Mouse (Mus musculus) CD4-positive, CD25-positive, alpha-beta regulatory T cell, adult 4 months (primary cell): ENCODE data around the gene Tuba1c. TPM values are rescaled to one million over a fixed set of nuclear protein-coding genes. Genes with fewer than 3 reads are reported as not detected.
"Not testable (repeated sequence)": the region's sequence is repeated elsewhere in the genome, so short reads cannot be mapped to it uniquely, and the experiment has no call there.

ENCODE experiments used
- ATAC-seq: one replicate; pipeline ENCODE4 v1.8.0; 2017
- polyA plus RNA-seq, 2 experiments: library from polyadenylated mRNA; unstranded; fragments of 100-300 nt; shearing (Covaris generic); gene quantifications; one replicate each; pipeline ENCODE4 v1.2.1; 2017

Gene Tuba1c
- polyA plus RNA-seq, 2 experiments from 2014 or later = 74.6 to 131 TPM

DNA sequence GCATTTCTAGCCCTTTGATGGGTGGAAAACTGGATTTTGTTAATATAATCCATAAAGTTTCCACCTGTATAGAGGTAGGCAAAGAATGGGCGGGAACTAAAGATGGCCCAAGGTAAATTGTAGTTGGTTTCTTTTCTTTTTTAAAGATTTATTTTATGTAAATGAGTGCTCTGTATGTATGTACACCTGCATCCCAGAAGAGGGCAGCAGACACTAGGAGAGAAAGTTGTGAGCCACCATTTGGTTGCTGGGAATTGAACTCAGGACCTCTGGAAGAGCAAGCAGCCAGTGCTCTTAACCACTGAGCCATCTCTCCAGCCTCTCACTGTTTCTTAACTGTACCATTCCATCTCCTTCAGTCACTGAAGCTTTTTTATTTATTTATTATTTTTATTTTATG, 42.3 kb downstream of the Tuba1c start:
- no peak for ATAC-seq

DNA sequence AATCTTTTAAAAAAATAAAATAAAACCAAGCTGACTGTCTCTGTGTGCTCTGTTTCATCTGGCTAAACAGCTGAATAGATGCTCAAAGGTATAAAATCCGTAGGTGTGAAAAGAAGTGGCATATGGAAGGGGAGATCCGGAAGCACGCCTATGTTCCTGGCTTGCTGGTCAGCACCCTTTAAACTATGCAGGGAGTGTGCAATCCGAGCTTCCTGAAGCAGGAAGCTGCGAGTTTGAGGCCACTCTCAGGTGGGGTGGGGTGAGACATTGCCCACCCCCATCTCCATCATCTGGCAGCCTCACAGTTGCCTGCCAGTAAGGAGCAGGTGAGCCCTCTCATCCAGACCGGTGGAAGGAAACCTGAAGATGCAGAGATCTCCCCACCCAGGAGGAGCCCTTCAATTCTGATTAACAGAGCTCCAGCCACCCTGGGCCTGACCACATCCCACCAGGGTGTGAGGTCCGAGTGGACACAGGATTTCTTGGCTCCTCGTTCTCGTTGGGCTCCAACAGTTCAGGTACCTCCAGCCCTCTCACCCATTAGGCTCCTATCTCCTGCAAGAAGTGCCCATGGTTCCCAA, 44.4 kb downstream of the Tuba1c start, which contains the start of gene Troap:
Troap (plus strand) TSS at position 557 of the 581 bp plus-strand sequence.
- peak; percentile 27 for ATAC-seq

GRCm38 (mm10) chr15:99074600-99075333, 45.1 kb downstream of the Tuba1c start:
- peak; percentile 99 for ATAC-seq

GRCm38 (mm10) chr15:99076011-99076410, 46.3 kb downstream of the Tuba1c start:
- ATAC-seq = not testable (repeated sequence)

DNA sequence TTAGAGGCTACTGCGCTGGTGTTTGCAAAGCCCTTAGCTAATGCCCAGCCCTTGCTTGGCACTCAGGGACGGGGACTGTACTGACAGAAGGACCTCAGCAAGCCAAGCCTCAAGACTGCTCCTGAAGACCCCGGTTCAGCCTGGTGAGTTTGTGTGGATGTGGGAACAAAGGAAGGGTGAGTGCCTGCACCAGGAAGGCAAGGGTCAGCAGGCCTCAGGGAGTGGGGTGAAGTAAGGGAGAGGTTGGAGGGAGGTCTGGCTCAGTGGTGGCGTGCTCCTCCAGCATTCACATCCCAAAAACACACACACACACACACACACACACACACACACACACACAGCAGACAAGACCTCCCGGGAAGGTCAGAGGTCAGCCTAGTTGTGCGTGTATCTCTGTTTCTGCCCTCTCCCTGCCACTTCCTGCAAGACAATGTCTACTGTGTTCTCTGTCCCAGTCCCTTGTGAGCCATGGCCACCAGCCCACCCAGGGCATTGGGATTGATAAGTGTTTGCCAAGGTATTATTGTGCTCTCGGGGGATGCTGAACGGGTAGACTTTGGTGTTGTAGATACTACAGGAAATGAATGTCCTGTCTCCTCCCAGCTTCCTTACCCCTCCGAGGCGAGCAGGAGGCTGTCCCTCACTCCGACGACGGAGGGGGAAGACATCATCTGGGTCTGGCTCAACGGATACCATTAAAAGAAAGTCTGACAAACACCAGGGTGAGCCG, 48.7 kb downstream of the Tuba1c start:
- no peak for ATAC-seq

- no peak for ATAC-seq
Measured at GRCm38 (mm10) chr15:99079804-99080203, 50.1 kb downstream of the Tuba1c start.

DNA sequence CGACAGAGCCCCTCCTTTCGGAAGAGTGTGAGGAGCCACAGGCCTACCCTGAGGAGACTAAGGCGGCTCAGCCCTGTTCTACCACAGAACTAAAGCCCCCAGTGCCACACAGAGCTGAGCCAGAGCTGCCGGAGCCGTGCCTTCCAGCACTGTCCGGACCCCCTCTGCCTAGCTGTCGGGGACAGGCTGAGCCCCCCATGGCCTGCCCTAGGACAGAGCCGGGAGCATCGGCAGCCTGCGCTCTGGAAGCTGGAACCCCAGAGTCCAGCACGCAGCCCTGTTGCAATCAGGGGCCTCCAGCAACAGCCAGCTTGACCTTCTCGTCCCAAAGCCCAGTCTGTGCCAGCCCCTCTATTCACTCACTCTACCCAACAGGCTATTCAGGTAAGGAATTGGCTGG, 52.6 kb downstream of the Tuba1c start:
- no peak for ATAC-seq

DNA sequence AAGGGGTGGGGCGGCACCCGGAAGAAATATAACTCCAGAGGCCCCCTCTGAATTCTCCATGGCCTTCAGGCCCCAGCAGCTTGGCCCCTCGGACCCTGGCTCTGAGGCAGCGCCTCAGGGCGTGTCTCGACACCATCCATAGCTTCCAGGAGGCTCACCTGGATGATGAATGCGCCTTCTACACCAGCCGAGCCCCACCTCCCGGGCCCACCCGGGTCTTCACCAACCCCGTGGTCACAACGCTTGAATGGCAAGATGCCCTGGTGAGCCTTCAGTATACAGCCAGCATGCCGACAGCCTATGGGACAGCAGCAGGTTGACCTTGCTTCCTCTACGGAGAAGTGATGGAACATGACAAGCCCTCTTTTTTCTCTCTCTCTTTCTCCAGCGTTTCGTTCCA, 53.1 kb downstream of the Tuba1c start:
- no peak for ATAC-seq

DNA sequence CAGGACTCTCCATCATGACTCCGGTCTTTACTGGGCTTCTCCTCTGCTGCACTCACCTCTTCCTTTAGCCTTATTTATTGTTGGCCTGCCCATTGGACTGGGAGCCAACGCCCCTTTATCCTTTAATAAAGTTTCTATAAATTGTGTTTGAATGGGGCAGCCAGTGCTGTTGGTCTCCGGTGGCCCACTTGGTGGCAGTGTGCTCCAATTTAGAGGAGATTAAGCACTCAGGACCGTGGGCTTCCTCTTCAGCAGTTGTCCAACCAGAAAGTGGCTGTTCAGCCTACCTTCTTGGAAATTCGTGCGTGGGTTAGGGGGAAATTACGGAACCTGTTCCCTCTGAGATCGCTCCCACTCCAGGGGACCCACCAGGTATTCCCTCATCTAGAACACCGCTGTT, 53.6 kb downstream of the Tuba1c start:
- ATAC-seq = peak; percentile 34

GRCm38 (mm10) chr15:99083867-99084557, 54.3 kb downstream of the Tuba1c start:
- ATAC-seq = no peak

GRCm38 (mm10) chr15:99084618-99085017, 54.9 kb downstream of the Tuba1c start:
- no peak for ATAC-seq

DNA sequence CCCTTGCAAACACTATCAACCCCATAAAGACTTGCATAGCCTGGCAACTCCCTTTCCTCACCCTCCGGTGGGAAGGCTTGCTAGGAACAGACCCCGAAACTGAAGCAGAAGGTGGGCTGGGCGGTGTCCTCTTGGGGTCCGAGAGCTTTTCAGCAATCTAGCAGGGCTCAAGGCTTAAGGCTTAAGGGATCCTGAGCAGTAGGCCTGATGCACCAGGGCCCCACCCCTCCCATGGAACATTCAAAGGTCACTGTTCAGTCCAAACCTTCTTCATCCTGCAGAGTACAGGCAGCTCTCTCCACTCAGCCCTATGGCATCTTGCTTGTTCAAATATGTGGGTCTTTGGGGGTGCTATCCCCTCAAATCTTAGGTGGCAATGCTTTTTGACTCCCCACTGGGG, 56.3 kb downstream of the Tuba1c start:
- ATAC-seq = no peak

- ATAC-seq = no peak
Measured at GRCm38 (mm10) chr15:99087253-99088075, 57.8 kb downstream of the Tuba1c start, which contains the start of gene C1ql4. Gene C1ql4 (minus strand): TSS chr15:99087817.

Other genes with a start within 250 kb of the Tuba1c start
- not detected for gene Wnt1, start 240.0 kb upstream of the Tuba1c start, polyA plus RNA-seq
- gene Ddn, start 220.4 kb upstream of the Tuba1c start, polyA plus RNA-seq = not detected
- 100 to 1,000 TPM; 126 to 187 TPM for gene Prkag1, start 198.4 kb upstream of the Tuba1c start, polyA plus RNA-seq
- gene Kmt2d, start 158.7 kb upstream of the Tuba1c start, polyA plus RNA-seq = 10 to 100 TPM; 30.9 to 38.6 TPM
- 10 to 100 TPM; 11.3 to 14.2 TPM for gene Rhebl1, start 135.4 kb upstream of the Tuba1c start, polyA plus RNA-seq
- not detected for gene Dhh, start 131.4 kb upstream of the Tuba1c start, polyA plus RNA-seq
- 10 to 100 TPM; 23.3 to 61.6 TPM for gene Lmbr1l, start 111.7 kb upstream of the Tuba1c start, polyA plus RNA-seq
- 100 to 1,000 TPM; 419 to 534 TPM for gene Tuba1b, start 95.3 kb upstream of the Tuba1c start, polyA plus RNA-seq
- not detected for gene Gm49450, start 76.3 kb upstream of the Tuba1c start, polyA plus RNA-seq
- gene Tuba1a, start 76.2 kb upstream of the Tuba1c start, polyA plus RNA-seq = 100 to 1,000 TPM; 212 to 259 TPM
- not detected for gene Prph, start 25.3 kb downstream of the Tuba1c start, polyA plus RNA-seq
- 1 to 10 TPM in 1 of 2 experiments, under 1 TPM in 1; 0.59 to 1.3 TPM for gene Troap, start 44.7 kb downstream of the Tuba1c start, polyA plus RNA-seq
- not detected for gene C1ql4, start 57.9 kb downstream of the Tuba1c start, polyA plus RNA-seq
- not detected for gene Dnajc22, start 63.3 kb downstream of the Tuba1c start, polyA plus RNA-seq
- gene Spats2, start 96.0 kb downstream of the Tuba1c start, polyA plus RNA-seq = under 1 TPM in 1 of 2 experiments, not detected in 1; 0.62 TPM
- gene Kcnh3, start 195.0 kb downstream of the Tuba1c start, polyA plus RNA-seq = 1 to 10 TPM in 1 of 2 experiments, under 1 TPM in 1; 0.22 to 1.3 TPM
- 10 to 100 TPM; 51.4 to 62.3 TPM for gene Mcrs1, start 222.1 kb downstream of the Tuba1c start, polyA plus RNA-seq